Mouse (Mus musculus) layer of hippocampus, adult 2 months (tissue): ENCODE data around the gene Zfp109. TPM values are rescaled to one million over a fixed set of nuclear protein-coding genes. Genes with fewer than 3 reads are reported as not detected.
A peak's percentile ranks its signal among the peaks of the same experiment; 100 is the strongest.

Source experiments
- DNase-seq, 2 experiments: peaks; one replicate each; pipeline ENCODE4 v3.0.0; 2022; ENCODE audit warnings: low spot score in 2 of 2
- H3K27ac ChIP-seq: fragments of 200-600 bp; 2 replicates; pipeline ENCODE4 v1.8.1; 2022
- H3K4me3 ChIP-seq: fragments of 200-600 bp; 2 replicates; pipeline ENCODE4 v1.8.1; 2022; ENCODE audit warnings: mild to moderate bottlenecking
- CTCF ChIP-seq: fragments of 200-600 bp; conservative IDR thresholded peaks from 2 replicates; pipeline ENCODE4 v1.8.1; 2022; ENCODE audit warnings: antibody characterized with exemption, mild to moderate bottlenecking, moderate library complexity
- total RNA-seq, 2 experiments: library from RNA; stranded (reverse); gene quantifications; 2 replicates each; pipeline ENCODE4 v1.2.3; 2021

Gene Zfp109
- total RNA-seq, 2 experiments from 2014 or later, result 8.6 TPM

GRCm38 (mm10) chr7:24268176-24269155 is 31.1 kb upstream of the Zfp109 start:
- H3K27ac ChIP-seq, result no peak overlapping the region
- DNase-seq, result no peak
- H3K4me3 ChIP-seq, result no peak overlapping the region
- TF ChIP-seq CTCF, result no peak; the same call in 1 of the 2 replicates

GRCm38 (mm10) chr7:24260000-24260312 is 22.6 kb upstream of the Zfp109 start:
- Histone ChIP-seq H3K4me3 (no peak overlapping the region), H3K27ac (no peak overlapping the region)
- no peak for DNase-seq
- no peak for TF ChIP-seq CTCF

- no peak for DNase-seq
- no peak overlapping the region for H3K4me3 ChIP-seq
These were observed 22.1 kb upstream of the Zfp109 start for GRCm38 (mm10) chr7:24259306-24259999.

GRCm38 (mm10) chr7:24254633-24255474 is 17.5 kb upstream of the Zfp109 start, which contains the start of gene Zfp108:
Gene Zfp108 (plus strand): TSS chr7:24254794.
- no peak for TF ChIP-seq CTCF
- peak within 1 kb of the TSS; percentile 81 for H3K27ac ChIP-seq
- peak; percentile 84 to 93 for DNase-seq
- peak within 1 kb of the TSS; percentile 65 for H3K4me3 ChIP-seq

More at GRCm38 (mm10) chr7:24259306-24259999, 22.1 kb upstream of the Zfp109 start:
- no peak overlapping the region for H3K27ac ChIP-seq
- no peak for TF ChIP-seq CTCF

- DNase-seq, result no peak
- no peak for TF ChIP-seq CTCF
- Histone ChIP-seq H3K27ac (peak overlapping the region; percentile 81), H3K4me3 (peak overlapping the region; percentile 65)
These were observed 16.6 kb upstream of the Zfp109 start for GRCm38 (mm10) chr7:24253779-24254615.

- H3K4me3 ChIP-seq, result no peak within 1 kb of the TSS
- no peak for DNase-seq
- no peak for TF ChIP-seq CTCF
- H3K27ac ChIP-seq, result no peak within 1 kb of the TSS
These were observed 26.0 kb downstream of the Zfp109 start, which contains the start of gene Zfp111 for GRCm38 (mm10) chr7:24211343-24211742. Gene Zfp111 (minus strand): TSS chr7:24211443.

GRCm38 (mm10) chr7:24210296-24210695 is 27.1 kb downstream of the Zfp109 start:
- H3K4me3 ChIP-seq, result no peak overlapping the region
- DNase-seq, result no peak
- TF ChIP-seq CTCF, result no peak

GRCm38 (mm10) chr7:24208282-24208886 is 29.0 kb downstream of the Zfp109 start:
- no peak for TF ChIP-seq CTCF
- DNase-seq, result no peak
- peak overlapping the region; percentile 60; the same call in 1 of the 2 replicates for H3K27ac ChIP-seq
- peak overlapping the region; percentile 65 for H3K4me3 ChIP-seq

More at GRCm38 (mm10) chr7:24210296-24210695, 27.1 kb downstream of the Zfp109 start:
- H3K27ac ChIP-seq, result no peak overlapping the region

- TF ChIP-seq CTCF, result no peak; the same call in none of the 2 replicates
- peak; percentile 77 to 78 for DNase-seq
- Histone ChIP-seq H3K27ac (peak overlapping the region; percentile 60; the same call in 1 of the 2 replicates), H3K4me3 (peak overlapping the region; percentile 65)
These were observed 29.7 kb downstream of the Zfp109 start for GRCm38 (mm10) chr7:24207488-24208261.

GRCm38 (mm10) chr7:24196961-24197360 is 40.4 kb downstream of the Zfp109 start:
- DNase-seq, result no peak
- TF ChIP-seq CTCF, result no peak
- no peak overlapping the region for H3K27ac ChIP-seq
- no peak overlapping the region for H3K4me3 ChIP-seq
